Mouse (Mus musculus) layer of hippocampus, postnatal 36 days (tissue): Measurements from ENCODE around the gene Arid5b. TPM values are rescaled to one million over a fixed set of nuclear protein-coding genes. Genes with fewer than 3 reads are reported as not detected.

Experiments
- DNase-seq, 2 experiments: peaks; one replicate each; pipeline ENCODE4 v3.0.0; 2022
- total RNA-seq, 2 experiments: library from RNA; stranded (reverse); gene quantifications; 2 replicates each; pipeline ENCODE4 v1.2.3; 2021

The Arid5b gene
- total RNA-seq, 2 experiments from 2014 or later, result 24.0 to 27.5 TPM

DNA sequence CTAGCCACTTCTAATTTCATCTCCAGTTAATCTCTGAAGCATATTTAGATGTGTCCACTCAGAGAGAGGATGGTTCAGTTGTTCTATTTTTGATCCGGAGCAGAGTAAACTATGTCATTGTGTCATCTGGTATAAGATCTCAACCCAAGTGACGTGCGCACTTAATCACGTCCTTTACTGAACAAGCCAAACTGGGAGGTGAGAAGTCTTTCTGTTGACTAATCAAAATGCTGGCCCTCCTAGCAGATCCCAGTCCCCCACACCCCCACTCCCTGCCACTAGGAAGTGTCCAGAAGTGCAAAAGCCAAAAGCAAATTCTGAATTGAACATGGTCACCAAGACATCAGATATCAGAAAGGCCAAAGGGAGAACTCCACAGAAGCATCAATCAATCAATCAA is 144.0 kb downstream of the Arid5b start:
- no peak for DNase-seq

DNA sequence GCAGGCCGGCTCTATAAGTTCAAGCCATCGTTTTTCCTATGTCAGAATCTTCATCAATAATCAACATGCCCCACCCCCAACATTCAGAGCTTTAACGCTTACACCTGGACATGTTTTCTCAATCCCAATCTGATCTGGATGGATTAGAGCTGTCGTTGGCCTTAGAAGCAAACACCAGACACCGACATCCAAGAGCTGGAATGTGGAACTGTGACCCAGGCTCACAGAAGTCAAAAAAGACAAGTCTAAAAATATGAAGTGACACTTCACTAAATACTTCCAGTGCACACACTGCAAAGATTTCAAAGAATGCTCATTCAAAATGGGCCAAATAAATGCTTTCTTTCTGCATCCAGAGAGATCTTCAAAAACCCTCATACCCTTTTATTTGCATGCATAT is 144.5 kb downstream of the Arid5b start:
- no peak for DNase-seq

DNA sequence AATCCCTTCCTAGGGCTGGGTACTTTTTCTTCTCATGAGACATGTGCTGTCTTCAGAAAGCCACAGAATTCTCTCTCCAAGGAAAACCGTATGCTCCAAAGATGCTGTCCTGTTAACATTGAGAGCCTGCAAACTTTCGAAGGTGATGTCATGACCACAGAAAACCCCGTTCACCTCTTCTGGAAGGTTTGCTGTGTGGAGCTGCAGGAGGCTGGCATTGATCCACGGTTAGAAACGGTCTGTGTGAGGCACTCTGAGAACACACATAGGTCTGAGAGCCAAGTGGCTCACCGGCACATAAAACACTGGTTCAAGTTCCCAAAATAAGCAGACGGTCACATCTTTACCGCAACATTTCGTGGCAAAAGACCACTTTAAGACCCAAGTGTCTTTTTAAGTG is 145.9 kb downstream of the Arid5b start:
- DNase-seq, result no peak

DNA sequence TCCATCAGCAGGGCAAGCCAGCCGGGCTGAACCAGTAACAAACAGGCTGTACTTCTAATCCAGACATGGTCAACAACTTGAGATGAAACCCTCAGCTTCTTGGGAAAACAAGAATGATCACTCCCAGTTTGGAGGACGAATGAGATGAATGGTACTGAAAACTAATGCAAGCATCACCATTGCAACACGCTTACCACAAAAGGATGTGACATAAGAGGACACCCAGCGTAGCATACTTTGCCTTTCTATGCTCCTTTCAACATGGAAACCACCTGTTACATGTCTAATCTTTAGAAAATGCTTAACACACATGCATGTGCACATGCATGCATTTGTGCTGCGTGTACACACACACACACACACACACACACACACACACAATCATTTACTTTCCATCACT is 146.4 kb downstream of the Arid5b start:
- no peak for DNase-seq

DNA sequence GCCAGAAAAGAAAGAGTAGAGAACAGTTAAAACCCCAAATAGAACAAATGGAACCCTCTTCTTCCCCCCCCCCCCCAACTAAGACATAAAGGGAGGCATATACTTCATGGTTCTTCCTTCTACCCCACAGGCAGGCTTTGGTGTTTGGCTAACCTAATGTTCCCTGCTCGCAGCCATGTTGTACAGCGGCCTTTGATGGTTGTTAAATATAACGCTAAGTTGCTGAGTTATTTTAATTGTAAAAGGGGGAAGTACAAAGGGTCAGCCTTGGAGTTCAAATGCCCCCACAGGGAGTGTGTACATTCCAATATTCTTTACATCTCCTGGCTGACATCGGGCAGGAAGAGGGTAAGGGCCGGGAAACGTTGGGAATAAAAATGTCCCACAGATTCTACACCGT is 148.9 kb downstream of the Arid5b start:
- no peak for DNase-seq

DNA sequence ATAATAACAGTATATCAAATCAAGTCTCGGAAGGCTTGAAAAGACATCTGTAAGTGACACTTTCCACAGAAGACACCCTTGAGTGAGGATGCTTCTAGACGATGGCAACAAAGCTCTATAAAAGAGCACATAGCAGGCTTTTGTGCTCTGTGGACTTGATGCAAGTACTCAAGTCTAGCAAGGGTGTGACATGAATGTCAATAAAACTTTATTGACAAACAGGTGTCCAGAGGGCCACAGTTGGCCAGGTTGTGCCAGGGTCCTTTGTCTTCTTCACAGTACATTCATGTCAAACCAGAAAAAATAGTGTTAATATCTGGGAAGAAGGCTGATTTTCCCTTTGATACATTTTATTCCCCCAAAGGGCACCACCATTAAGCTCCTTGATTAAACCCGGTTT is 149.5 kb downstream of the Arid5b start:
- no peak for DNase-seq

DNA sequence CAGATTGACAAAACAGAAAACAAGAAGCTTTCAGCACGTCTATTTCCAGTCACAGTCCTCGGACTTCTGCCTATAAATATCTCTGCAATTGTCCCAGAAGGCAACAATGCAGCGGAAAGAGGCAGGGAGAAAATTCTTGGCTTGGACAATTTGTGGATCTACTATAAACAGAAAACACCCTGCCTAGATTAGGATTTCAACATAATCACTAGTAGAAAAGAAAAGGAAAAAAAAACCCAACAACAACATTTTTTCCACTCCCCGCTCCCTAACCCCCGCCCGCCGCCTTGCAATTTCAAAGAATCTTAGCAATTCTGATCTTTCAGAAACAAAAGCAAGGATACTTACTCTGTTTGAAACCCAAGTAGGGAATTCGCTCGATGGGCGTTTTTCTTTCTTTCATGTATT is 150.1 kb downstream of the Arid5b start:
- DNase-seq, result no peak

DNA sequence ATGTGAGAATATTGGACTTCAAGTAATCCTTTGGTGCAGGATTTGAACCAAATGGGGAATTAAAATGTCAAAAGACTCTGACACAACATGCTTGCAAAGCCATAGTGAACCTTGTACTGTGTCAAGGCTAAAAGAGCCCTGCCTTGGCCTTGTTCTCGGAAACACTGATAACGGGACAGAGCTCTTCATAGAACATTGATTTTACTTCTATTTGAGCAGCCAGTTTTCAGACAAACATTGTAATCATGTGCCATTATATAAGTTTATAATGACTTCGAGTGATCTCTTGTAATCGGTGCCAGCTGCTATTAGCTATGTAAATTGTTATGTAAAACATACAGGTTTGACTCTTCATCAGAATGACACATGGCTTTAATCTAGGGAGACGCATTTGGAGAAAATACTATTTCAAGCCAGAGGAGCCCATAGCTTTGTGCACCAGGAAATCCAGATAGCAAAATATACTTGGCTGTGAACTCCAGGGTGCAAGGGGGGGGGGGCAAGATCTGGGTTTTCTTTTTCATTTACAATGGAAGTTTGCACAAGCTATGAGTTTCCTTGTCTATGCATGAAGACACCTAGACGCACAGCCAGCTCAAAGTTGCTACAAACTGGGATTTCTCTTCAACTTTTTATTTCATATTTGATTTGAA is 150.8 kb downstream of the Arid5b start:
- DNase-seq, result no peak

DNA sequence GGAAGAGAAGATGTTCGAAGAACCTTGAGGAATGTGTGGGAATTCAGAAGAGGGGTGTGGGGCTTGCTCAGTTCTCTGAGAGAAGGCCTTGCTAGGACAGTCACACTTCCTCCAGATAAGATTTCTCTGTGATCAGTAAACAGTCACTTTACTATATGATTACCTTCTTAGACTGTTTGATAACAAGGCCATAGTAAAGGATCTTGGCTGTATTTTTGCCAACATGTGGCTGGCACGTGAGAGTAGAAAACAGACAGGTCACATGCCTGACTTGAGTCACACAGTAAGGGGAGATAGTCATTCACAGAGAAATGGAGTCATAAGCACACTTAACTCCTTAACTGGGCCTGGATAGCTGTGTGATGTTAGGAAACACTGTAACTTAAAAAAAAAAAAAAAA is 151.4 kb downstream of the Arid5b start:
- DNase-seq, result no peak

DNA sequence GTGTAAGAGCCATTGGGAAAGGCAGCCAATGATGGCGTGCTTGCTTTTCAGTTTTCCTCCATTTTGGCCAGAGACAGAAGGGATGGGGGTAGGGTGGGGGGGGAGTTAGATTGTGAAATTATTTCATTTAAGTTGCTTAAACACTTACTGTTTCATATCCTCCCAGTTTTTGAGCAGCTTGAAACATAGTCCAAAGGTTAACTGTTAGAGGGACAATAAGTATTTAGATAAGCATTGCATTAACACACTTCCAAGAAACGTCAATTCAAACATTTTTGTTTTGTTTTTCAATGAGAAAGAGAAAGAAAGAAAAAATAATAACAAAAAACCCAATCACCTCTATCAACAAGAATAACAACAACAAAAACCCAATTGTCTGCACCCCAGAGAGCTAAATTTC is 152.0 kb downstream of the Arid5b start:
- DNase-seq, result no peak

DNA sequence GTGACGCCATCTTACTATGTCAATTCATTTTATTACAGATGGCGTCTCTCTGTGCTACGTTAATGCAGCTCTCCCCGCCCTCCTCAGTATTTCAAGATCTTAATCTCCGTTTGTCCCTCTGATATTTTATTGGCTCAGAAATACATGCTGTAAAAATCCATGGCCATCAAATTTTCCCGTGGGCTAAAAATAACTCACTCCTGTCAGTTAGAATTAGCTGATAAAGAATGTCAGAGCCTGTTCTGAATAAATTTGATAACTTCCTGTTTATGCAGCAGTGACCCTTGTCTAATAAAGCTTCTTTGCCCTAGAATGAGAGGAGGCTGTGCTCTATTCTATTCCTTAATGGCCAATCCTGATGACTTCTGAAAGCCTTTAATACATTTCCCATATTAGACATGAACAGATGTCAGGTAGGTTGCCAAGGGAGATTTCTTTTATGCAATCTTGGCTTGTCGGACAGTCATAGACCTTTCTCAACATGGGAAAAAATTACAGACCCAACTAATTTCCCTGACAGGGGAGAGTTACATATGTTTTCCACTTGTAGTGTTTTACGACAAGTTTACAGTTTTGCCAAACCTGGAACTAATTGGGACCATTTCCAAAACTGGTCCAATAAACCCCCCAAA is 152.5 kb downstream of the Arid5b start:
- no peak for DNase-seq

DNA sequence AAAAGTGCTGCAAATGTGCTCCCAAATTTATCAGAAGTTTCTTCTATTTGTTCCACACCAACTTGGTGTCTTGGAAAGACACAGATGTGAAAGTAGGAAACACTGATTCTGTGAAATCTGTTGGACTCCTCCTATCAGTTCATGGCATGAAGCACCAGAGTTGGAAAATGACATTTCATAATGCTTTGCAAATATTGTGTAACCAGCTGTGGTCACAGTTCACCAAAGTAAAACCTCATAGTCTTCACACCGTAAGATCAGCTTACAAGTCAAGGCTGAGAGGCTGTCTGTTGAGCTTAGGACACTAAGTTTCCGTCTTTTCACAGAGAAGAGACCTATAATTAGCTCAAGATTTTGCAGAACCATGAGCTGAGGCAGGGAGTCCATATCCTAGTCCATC is 153.6 kb downstream of the Arid5b start:
- DNase-seq, result no peak

DNA sequence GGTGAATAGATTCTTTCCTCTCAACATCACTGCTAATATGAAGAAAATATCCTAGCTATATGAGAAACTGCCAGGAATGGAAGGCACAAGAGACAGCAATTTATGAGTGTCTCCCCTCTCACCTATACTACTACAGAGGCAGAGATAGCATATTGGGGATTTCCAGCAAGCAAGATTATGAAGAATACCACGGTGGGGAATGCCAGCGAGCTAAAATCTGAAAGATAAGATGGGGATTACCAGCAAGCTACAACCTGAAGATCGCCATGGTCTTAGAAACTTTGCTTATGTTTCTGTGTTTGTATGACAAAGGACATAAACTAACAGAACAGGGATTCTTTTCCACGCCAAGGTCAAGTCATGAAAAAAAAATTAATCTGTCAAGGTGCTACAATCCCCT is 155.1 kb downstream of the Arid5b start:
- DNase-seq, result no peak

DNA sequence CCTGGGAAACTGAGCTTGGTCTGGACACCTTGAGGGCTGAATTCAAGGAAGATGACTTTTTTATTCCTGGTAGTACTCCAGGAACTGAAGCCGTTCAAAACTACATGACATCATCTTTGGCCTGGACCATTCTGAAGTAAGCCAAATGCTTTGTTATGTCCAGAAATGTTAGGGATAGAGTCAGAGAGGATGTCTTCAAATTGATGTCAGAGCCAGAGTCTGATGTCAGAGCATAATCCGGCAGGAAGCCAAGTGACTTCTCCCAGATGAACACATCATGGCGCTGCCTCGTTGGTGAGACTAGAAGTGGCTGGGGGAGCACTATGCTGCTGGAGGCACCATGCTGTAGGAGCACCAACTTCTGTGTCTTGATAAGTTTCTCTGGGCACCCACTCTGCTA is 156.6 kb downstream of the Arid5b start:
- no peak for DNase-seq

DNA sequence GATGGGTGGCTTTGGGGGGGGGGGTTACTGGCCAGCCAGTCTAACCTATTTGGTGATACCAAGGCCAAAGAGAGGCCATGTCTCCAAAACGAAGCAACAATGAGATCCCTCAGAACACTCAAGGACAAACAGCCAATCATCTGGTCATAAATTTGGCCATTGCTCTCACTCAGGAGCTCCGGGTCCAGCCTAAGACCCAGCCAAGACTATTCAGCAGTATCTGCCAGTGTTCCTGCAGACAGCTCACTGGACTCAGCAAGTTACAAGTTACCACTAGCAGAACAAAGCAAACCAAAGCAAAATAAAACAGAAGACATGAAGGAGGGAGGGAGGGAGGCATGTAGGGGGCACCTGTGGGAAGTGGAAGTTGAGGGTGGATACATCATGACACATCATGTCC is 157.3 kb downstream of the Arid5b start:
- no peak for DNase-seq

DNA sequence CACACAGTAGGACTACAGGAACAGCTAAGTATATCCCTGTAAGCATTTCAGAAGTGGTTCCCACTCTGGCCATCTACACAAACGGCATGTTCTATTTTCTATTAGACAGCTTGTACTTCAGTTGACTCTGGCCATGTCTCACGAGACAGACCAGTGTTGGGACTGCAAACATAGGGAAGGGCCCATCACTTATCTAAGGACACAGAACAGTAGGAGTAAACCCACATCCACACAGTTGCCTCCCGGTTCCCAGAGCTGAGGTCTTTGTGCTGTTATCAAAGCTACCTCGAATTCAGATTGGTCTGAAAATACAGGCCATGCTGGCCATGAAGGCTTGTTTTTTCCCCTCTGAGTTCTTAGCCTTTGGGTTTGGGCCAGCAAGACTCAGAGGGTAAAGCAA is 158.5 kb downstream of the Arid5b start:
- no peak for DNase-seq

DNA sequence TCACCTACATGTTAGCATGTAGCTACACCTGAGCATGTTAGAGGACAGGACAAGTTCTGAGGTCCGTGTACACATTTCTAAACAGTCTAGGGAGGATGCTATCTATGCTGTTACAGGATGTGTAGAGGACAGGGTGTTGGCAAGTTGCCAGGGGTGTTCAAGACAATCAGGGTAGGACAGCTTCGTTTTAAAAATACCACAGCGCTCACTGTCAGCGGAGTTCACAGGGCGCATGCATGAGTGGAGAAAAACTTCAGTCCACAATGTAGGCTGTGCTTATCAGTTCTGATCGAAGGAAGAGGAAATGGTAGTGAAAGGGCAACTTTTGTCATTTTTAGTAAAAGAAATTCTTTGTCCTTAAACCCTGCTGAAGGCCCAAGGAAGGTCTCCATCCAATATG is 159.3 kb downstream of the Arid5b start:
- DNase-seq, result no peak

DNA sequence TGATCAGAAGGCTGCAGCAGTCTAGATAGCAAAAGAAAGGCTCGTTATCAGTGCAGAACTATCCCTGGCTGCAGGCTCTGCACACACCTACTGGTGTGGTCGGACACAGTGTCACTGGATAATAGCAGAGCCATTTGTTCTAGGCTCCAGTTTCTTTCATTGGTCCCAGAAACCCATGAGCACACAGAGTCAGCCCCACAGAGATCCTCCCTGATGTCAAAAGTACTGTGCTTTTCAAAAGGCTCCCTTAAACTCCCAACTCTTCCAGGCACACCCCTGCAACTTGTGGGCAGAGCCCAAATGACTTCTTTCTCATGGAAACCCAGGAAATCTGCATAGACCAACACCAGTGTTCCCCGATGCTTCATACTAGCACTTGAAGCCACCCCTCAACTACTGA is 163.6 kb downstream of the Arid5b start:
- no peak for DNase-seq

DNA sequence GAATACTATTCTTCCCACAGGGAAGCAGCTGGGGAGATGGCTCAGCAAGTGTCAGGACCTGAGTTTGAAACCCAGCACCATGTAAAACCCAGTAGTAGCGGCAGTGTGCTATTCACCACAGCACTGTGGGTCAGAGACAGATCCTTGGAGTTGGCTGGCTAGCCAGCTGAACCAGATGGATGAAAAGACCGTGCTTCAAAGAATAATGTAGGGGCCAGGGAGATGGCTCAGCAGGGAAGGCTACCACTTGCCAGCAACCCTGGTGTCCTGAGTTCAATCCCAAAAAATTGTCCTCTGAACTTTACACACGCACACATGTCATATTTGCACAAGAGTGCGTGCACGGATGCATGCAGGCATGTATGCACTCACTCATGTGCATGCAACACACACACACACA is 164.9 kb downstream of the Arid5b start:
- no peak for DNase-seq

DNA sequence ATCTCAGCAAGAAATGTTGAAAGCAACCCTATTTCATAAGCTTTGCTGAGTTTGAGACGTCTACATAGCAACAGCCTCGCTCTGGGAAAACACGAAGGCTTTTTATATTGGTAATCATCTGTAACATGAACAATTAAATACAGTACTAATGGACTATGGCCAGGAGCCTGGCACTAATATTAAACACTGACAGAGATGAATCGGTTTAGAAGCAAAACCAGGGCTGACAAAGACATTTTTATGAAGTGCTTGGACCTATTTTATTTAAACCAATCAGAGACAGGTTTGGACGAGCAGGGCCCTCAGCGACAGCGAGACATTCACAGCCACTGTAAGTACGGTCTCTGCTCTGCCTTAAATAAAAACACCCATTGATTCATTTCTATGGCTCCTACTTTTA is 165.6 kb downstream of the Arid5b start:
- DNase-seq, result no peak

DNA sequence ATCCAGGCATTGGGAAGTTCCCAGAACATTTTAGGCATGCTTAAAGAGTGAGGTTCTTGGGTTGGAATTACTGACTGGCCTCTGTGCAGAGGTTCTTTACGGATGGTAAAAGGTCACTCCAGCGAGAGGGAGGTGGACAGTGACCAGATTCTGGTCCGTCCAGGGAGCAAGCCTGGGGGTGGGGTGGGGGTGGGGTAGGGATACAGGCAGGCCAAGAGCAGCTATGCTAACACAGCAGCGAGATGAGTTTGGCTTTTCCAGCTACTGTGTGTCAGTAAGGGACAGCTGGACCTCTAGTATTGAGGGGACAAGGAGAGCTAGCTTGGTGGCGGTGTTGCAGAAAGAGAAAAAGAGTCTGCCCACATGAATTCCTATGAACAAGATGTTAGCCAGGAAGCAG is 167.9 kb downstream of the Arid5b start:
- no peak for DNase-seq

DNA sequence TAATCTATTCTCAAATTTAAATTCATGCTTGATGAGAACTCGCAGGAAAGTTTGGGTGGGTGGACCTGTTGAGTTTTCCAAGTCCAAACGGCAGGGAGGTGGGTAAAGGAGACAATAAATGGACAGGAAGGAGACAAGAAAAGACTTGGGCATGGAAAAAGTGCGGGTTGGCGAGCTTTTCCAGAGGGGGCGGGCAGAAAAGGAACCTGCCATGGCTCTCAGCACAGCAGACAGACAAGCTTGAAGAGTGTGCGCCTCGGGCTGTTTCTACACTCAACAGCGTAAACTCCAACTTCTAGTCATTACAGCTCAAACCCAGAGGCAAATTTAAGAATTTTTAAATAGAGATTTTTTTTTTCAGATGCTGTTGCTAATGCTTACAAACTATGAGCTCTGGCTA is 168.4 kb downstream of the Arid5b start:
- DNase-seq, result no peak

DNA sequence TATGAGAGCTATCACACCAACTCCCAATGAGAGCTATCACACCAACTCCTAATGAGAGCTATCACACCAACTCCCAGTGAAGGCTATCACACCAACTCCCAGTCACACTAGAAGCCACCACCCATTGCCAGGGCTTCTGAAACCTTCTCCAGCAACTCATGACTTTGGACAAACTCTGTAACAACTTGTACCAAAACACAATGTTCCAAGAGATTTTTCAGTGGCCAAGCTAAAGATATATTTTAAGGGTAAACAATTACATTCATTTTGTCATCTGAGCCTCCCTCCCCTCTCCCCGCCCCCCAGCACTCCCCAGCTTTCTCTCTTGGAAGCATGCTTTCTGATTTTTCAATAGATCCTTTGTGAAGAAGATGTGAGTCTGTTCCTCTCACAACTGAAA is 168.9 kb downstream of the Arid5b start:
- no peak for DNase-seq

DNA sequence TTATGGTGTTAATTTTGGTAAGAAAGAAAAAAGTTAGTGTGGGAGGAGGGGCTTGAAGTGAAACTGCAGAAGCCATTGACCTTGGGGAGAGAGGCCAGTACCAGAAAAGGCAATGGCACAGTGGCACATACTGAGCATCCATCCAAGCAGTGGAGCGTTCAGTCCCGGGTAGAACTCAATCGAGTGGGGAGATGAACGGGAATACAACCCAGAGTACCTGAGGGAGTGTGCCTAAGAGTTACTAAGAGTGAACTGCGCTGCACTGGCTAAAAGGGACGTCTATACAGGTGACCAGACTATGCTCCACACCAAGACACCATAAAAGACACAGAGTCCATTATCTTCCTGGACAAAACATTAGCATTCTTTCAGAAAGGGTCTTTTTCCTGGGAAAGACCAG is 170.8 kb downstream of the Arid5b start:
- no peak for DNase-seq

DNA sequence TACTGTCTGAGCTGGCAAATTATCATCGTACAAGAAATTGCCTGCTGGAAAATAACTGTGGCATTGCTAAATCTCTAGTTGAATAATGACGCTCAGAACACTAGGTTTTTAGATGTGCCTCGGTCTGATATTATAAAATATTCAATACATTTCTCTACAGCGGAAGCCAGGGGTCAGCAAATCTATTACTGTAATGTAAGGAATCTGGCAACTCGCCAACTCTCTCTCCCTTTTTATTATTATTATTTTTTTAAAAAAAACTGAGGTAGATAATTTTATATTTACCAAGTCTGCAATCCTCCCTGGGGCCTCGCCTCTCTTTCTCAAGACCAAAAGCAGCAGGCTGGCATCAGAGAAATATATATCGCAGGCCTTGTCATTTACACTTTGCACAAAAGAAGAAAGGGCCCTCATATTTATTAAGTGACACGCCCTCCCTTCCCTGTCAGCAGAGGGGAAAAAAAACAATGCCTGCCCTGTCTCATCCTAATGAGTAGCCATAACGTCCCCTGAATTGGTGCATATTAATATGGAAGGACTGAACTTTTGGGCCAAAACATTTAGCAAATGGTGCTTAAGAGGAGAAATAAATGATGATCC is 172.1 kb downstream of the Arid5b start:
- no peak for DNase-seq
